ENCODE assay signal across 31 mouse cellular contexts in the genomic region with DNA sequence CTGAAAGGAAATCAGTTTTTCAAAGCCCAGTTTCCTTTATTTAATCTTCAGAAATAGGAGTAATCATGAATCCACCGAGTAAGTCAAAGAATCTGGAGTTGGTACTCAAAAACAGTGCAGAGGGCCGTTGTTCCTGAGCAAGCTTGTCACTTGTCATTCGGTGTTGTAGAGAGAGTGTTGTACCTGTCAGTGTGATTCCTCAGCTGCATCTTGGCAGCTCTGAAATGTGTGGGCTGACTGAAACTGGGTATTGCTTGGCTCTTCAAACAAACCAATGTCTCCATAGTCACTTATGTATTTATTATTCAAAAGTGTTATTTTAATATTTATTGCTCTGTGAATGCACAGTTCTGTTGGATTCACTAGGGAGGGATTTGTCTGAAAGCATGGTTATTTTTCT. TPM values are rescaled to one million over a fixed set of nuclear protein-coding genes. Genes with fewer than 3 reads are reported as not detected.
A peak's percentile ranks its signal among the peaks of the same experiment; 100 is the strongest.
DNase-seq lines count a peak whose midpoint lies in the region; ATAC-seq lines count a peak whose summit lies in the region.
"Had no signal": no experiment of that assay in that cellular context is flagged by ENCODE, and none has a peak within 500 bp of the region (broad histone marks: within the 10 kb centered on the region; RNA-seq: fewer than 3 reads in every experiment).

No protein-coding gene starts in this region.

- peaks cover 55% of the 10 kb centered on the region for H3K36me3 ChIP-seq in heart, embryonic 12.5 days
- H3K36me3 ChIP-seq in hindbrain, embryonic 13.5 days: peaks cover 56% of the 10 kb centered on the region
- H3K36me3 ChIP-seq in hindbrain, embryonic 16.5 days (ENCODE audit: control insufficient read depth, insufficient read depth, low read length): peaks cover 12% of the 10 kb centered on the region; the same call in 1 of the 2 replicates
- peaks cover 42% of the 10 kb centered on the region for H3K36me3 ChIP-seq in neural tube, embryonic 13.5 days
- H3K36me3 ChIP-seq in neural tube, embryonic 15.5 days: peaks cover 28% of the 10 kb centered on the region
- peaks cover 75% of the 10 kb centered on the region for H3K36me3 ChIP-seq in limb, embryonic 10.5 days

- H3K27me3 ChIP-seq in heart, embryonic 12.5 days (replicated peaks): no peaks in the 10 kb centered on the region
- no peaks in the 10 kb centered on the region for H3K27me3 ChIP-seq in hindbrain, embryonic 13.5 days
- no peaks in the 10 kb centered on the region for H3K27me3 ChIP-seq in hindbrain, embryonic 16.5 days (replicated peaks; ENCODE audit: control insufficient read depth, insufficient read depth, low read length)
- H3K27me3 ChIP-seq in neural tube, embryonic 13.5 days: no peaks in the 10 kb centered on the region
- no peaks in the 10 kb centered on the region for H3K27me3 ChIP-seq in neural tube, embryonic 15.5 days (replicated peaks)
- no peaks in the 10 kb centered on the region for H3K27me3 ChIP-seq in limb, embryonic 10.5 days (ENCODE audit: low read depth, poor library complexity, severe bottlenecking)
- H3K27me3 ChIP-seq: CH12.LX; liver, embryonic 15.5 days; lung, embryonic 15.5 days; megakaryocyte, embryonic 14.5 days; Patski had no signal

- no peak overlapping the region for H3K4me3 ChIP-seq in heart, embryonic 12.5 days
- H3K4me3 ChIP-seq in hindbrain, embryonic 13.5 days: no peak overlapping the region
- H3K4me3 ChIP-seq in hindbrain, embryonic 16.5 days (ENCODE audit: low read length): no peak overlapping the region
- H3K4me3 ChIP-seq in neural tube, embryonic 13.5 days: no peak overlapping the region
- H3K4me3 ChIP-seq in neural tube, embryonic 15.5 days (replicated peaks): no peak overlapping the region
- no peak overlapping the region for H3K4me3 ChIP-seq in limb, embryonic 10.5 days
- H3K4me3 ChIP-seq: embryonic facial prominence, embryonic 10.5 days; liver, embryonic 15.5 days; lung, embryonic 15.5 days; megakaryocyte, embryonic 14.5 days had no signal

- peak overlapping the region; percentile 55 for H3K27ac ChIP-seq in heart, embryonic 12.5 days (ENCODE audit: poor library complexity, severe bottlenecking)
- 0 out of 2 replicates have a peak overlapping the region, but pooled peaks have one; percentile 67 for H3K27ac ChIP-seq in hindbrain, embryonic 13.5 days
- no peak overlapping the region for H3K27ac ChIP-seq in hindbrain, embryonic 16.5 days (ENCODE audit: low read depth, low read length)
- 0 out of 2 replicates have a peak overlapping the region, but pooled peaks have one; percentile 38 for H3K27ac ChIP-seq in neural tube, embryonic 13.5 days (replicated peaks)
- no peak overlapping the region for H3K27ac ChIP-seq in neural tube, embryonic 15.5 days (replicated peaks)
- H3K27ac ChIP-seq in limb, embryonic 10.5 days: no peak overlapping the region
- H3K27ac ChIP-seq: embryonic facial prominence, embryonic 10.5 days; liver, embryonic 15.5 days; lung, embryonic 15.5 days had no signal

- no peak for DNase-seq in heart, adult 18-20 months
- DNase-seq in limb, embryonic 10.5 days (ENCODE audit: low spot score): no peak
- DNase-seq: adrenal gland, postnatal 36 days; B cell, adult 2 months; cerebellum, adult 11-12 months; cerebellum, postnatal 10 days; kidney, adult 18-20 months; kidney, postnatal 4 days; left cerebral cortex, postnatal 4 days; liver; lung, postnatal 36 days; thymus, postnatal 14 days had no signal

- H3K9ac ChIP-seq in heart, embryonic 12.5 days: no peak overlapping the region
- no peak overlapping the region for H3K9ac ChIP-seq in hindbrain, embryonic 13.5 days
- H3K9ac ChIP-seq in hindbrain, embryonic 16.5 days (ENCODE audit: low read depth, low read length): no peak overlapping the region
- H3K9ac ChIP-seq in neural tube, embryonic 13.5 days: no peak overlapping the region
- H3K9ac ChIP-seq in neural tube, embryonic 15.5 days (replicated peaks): no peak overlapping the region
- H3K9ac ChIP-seq: liver, embryonic 15.5 days; lung, embryonic 15.5 days had no signal

- no peaks in the 10 kb centered on the region for H3K9me3 ChIP-seq in heart, embryonic 12.5 days (replicated peaks)
- H3K9me3 ChIP-seq in hindbrain, embryonic 13.5 days: no peaks in the 10 kb centered on the region
- no peaks in the 10 kb centered on the region for H3K9me3 ChIP-seq in hindbrain, embryonic 16.5 days (ENCODE audit: control insufficient read depth, low read length)
- H3K9me3 ChIP-seq in neural tube, embryonic 13.5 days: no peaks in the 10 kb centered on the region
- H3K9me3 ChIP-seq in neural tube, embryonic 15.5 days (replicated peaks): no peaks in the 10 kb centered on the region
- H3K9me3 ChIP-seq in limb, embryonic 10.5 days (replicated peaks): no peaks in the 10 kb centered on the region
- H3K9me3 ChIP-seq: embryonic facial prominence, embryonic 10.5 days; G1E; liver, embryonic 15.5 days; lung, embryonic 15.5 days; megakaryocyte, embryonic 14.5 days had no signal

- no peak overlapping the region for H3K4me2 ChIP-seq in heart, embryonic 12.5 days
- H3K4me2 ChIP-seq in hindbrain, embryonic 13.5 days: no peak overlapping the region
- H3K4me2 ChIP-seq in hindbrain, embryonic 16.5 days (ENCODE audit: low read length): no peak overlapping the region
- no peak overlapping the region for H3K4me2 ChIP-seq in neural tube, embryonic 13.5 days
- no peak overlapping the region for H3K4me2 ChIP-seq in neural tube, embryonic 15.5 days
- H3K4me2 ChIP-seq: liver, embryonic 15.5 days; lung, embryonic 15.5 days had no signal

- H3K4me1 ChIP-seq in heart, embryonic 12.5 days (replicated peaks): peaks cover 38% of the 10 kb centered on the region
- H3K4me1 ChIP-seq in hindbrain, embryonic 13.5 days (replicated peaks): peaks cover 18% of the 10 kb centered on the region
- H3K4me1 ChIP-seq in hindbrain, embryonic 16.5 days (ENCODE audit: control insufficient read depth, insufficient read depth, low read depth, low read length): peaks cover 5% of the 10 kb centered on the region; the same call in 1 of the 2 replicates
- H3K4me1 ChIP-seq in neural tube, embryonic 13.5 days (replicated peaks): peaks cover 11% of the 10 kb centered on the region
- H3K4me1 ChIP-seq in neural tube, embryonic 15.5 days: peaks cover 11% of the 10 kb centered on the region; the same call in 1 of the 2 replicates
- peaks cover 14% of the 10 kb centered on the region for H3K4me1 ChIP-seq in limb, embryonic 10.5 days

- ATAC-seq in heart, embryonic 12.5 days (ENCODE audit: insufficient number of reproducible peaks, low FRiP score): no peak
- ATAC-seq in hindbrain, embryonic 13.5 days (ENCODE audit: low FRiP score): no peak
- ATAC-seq in hindbrain, embryonic 16.5 days: no peak
- ATAC-seq in neural tube, embryonic 13.5 days (ENCODE audit: low read depth): no peak
- ATAC-seq in neural tube, embryonic 15.5 days (ENCODE audit: low FRiP score): no peak
- ATAC-seq: Patski had no signal

- WGBS in heart, embryonic 12.5 days: 44% methylated on average over 3 of the region's 3 CpGs
- 85% methylated on average over 3 of the region's 3 CpGs for WGBS in hindbrain, embryonic 13.5 days
- WGBS in hindbrain, embryonic 16.5 days: 91% methylated on average over 3 of the region's 3 CpGs
- WGBS in neural tube, embryonic 13.5 days: 91% methylated on average over 3 of the region's 3 CpGs
- WGBS in neural tube, embryonic 15.5 days: 93% methylated on average over 3 of the region's 3 CpGs
- 92% methylated on average over 3 of the region's 3 CpGs for WGBS in limb, embryonic 10.5 days

RNA-seq across cellular contexts. Expression of a gene that starts 10.6 kb away (rescaled TPM):
- polyA plus RNA-seq in heart, embryonic 12.5 days (2016; fragmentation: Nextera tagmentation; extraction: Ambion mirVana): not detected in 2 replicates
- not detected for total RNA-seq in heart, adult 18-20 months (2021)
- polyA plus RNA-seq in hindbrain, embryonic 13.5 days (2015; fragmentation: Nextera tagmentation; extraction: Ambion mirVana): not detected in 2 replicates
- polyA plus RNA-seq in hindbrain, embryonic 16.5 days (2015; fragmentation: Nextera tagmentation; extraction: Ambion mirVana): not detected in 2 replicates
- not detected in 2 replicates for polyA plus RNA-seq in neural tube, embryonic 13.5 days (2015; fragmentation: Nextera tagmentation; extraction: Ambion mirVana)
- 14.7 TPM in 1 of 2 replicates, not detected in the other for polyA plus RNA-seq in neural tube, embryonic 15.5 days (2015; fragmentation: Nextera tagmentation; extraction: Ambion mirVana)
- not detected in 2 replicates for polyA plus RNA-seq in limb, embryonic 10.5 days (2016; fragmentation: Nextera tagmentation; extraction: Ambion mirVana)
- total RNA-seq: adrenal gland, adult 18-20 months; adrenal gland, postnatal 36 days; CH12.LX; G1E; gastrocnemius, adult 8-10 months; heart, postnatal 25 days; layer of hippocampus, postnatal 10 days; left cerebral cortex, postnatal 4 days had no signal
- polyA plus RNA-seq: cortical plate, adult 2 months; embryonic facial prominence, embryonic 10.5 days; G1E; liver, embryonic 15.5 days; lung, embryonic 15.5 days; neural tube, embryonic 11.5 days; Patski had no signal

RNA-seq across cellular contexts. Expression of a gene that starts 31.9 kb away (rescaled TPM):
- not detected in 2 replicates for polyA plus RNA-seq in heart, embryonic 12.5 days (2016; fragmentation: Nextera tagmentation; extraction: Ambion mirVana)
- total RNA-seq in heart, adult 18-20 months (2021): under 1 TPM; 0.51 to 0.65 TPM
- not detected in 2 replicates for polyA plus RNA-seq in hindbrain, embryonic 13.5 days (2015; fragmentation: Nextera tagmentation; extraction: Ambion mirVana)
- polyA plus RNA-seq in hindbrain, embryonic 16.5 days (2015; fragmentation: Nextera tagmentation; extraction: Ambion mirVana): not detected in 2 replicates
- not detected in 2 replicates for polyA plus RNA-seq in neural tube, embryonic 13.5 days (2015; fragmentation: Nextera tagmentation; extraction: Ambion mirVana)
- not detected in 2 replicates for polyA plus RNA-seq in neural tube, embryonic 15.5 days (2015; fragmentation: Nextera tagmentation; extraction: Ambion mirVana)
- not detected in 2 replicates for polyA plus RNA-seq in limb, embryonic 10.5 days (2016; fragmentation: Nextera tagmentation; extraction: Ambion mirVana)
- total RNA-seq: adrenal gland, postnatal 36 days; gastrocnemius, adult 8-10 months; heart, postnatal 25 days; layer of hippocampus, postnatal 10 days; left cerebral cortex, adult 8-10 months; left cerebral cortex, postnatal 4 days had no signal
- polyA plus RNA-seq: cortical plate, adult 2 months; embryonic facial prominence, embryonic 10.5 days; G1E; lung, embryonic 15.5 days; neural tube, embryonic 11.5 days had no signal

Comparison
In these comparisons a context has a peak if more than half of its experiments do, and no peak if none do; other contexts are left out.
1. H3K27ac ChIP-seq: peak in heart, embryonic 12.5 days (single experiment), hindbrain, embryonic 13.5 days (single experiment) and neural tube, embryonic 13.5 days (single experiment); none in hindbrain, embryonic 16.5 days (single experiment), neural tube, embryonic 15.5 days (single experiment) and limb, embryonic 10.5 days (single experiment).